Mouse (Mus musculus): ENCODE measurements around the gene Unc5cl.

DNA sequence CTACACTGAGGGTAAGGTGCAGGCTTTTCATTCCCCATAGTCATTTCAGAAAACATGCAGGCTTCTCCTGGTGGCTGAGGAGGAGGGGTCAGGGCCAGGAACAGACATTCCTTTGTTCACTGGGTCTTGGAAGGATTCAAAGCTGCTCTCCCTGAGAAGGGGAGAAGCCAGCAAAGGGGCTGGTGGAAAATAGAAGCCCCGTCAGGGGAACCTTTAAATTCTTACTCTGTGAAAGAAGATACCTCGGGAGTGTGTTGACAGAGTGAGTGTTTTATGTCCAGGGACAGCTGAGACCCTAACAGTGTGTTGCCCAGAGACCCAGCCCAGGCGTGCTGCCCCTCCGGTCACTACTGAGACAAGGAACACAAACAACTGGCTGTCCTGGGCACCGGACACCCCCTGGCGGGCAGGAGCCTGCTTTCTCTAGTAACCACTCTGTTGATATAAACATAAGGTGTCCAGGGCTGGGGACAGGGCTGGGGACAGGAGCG is 17.2 kb upstream of the Unc5cl start:
- peak; percentile 54 for TF ChIP-seq CTCF (IDR thresholded peaks at IDR 0.05)
- TF ChIP-seq EP300 (IDR thresholded peaks at IDR 0.05), result no peak

All from lung, postnatal 0 days (tissue).